Mouse (Mus musculus) left cerebral cortex, adult 9 months (tissue): ENCODE measurements at regions not wholly inside any gene's neighbourhood (a gene's known extent, or its start where the extent isn't known, plus 50 kb on each side); places are given as distances from the start of the nearest gene placed in this dataset.
"Not testable (repeated sequence)": the region's sequence is repeated elsewhere in the genome, so short reads cannot be mapped to it uniquely, and the experiment has no call there.

Experiments
- DNase-seq, 2 experiments: peaks; one replicate each; pipeline ENCODE4 v3.0.0; 2022; ENCODE audit warnings: low spot score in 2 of 2

DNA sequence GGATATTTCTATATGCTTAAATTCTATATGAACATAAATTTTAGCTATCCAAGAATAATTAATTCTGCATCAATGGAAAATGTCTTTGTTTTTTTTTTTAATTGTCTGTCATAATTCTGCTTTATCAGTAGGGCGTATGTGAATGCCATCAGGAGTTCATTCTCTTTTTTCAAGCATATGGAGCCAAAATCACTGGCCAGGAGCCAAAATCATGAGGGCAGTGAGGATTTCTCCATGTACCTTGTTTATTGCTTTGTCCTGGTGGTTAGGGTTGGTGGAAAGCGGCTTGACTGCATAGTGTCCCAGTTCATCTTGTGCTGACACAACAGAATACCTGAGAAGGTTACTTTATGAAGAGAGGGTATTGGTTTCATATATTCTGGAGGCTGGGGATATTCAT lies 243.9 kb downstream of the AI429214 start:
- DNase-seq = no peak

DNA sequence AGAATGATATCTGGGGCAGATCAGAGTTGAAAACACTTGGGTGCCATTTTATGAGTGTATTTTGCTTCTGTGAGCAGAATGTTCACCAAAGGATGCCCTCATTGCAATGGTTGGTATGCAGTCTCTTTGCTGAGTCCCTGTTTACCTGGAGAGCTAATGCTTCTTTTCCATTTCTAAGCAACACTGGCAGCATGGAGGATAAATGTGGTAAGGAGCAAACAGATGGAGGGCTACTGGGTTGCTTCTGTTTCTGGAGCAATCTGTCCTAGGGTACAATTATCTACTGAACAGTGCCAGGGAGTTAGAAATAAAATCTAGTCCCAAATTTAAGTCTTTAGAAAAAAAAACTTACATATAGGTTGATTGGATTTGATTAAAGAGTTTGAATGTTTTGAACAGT lies 245.9 kb downstream of the AI429214 start:
- peak in 1 of 2 experiments; percentile 17 for DNase-seq

GRCm38 (mm10) chr8:37251234-37251633 lies 257.8 kb downstream of the AI429214 start:
- not testable (repeated sequence) for DNase-seq

- DNase-seq = no peak
Measured at GRCm38 (mm10) chr8:37291069-37291850, 297.9 kb downstream of the AI429214 start.
